Mouse (Mus musculus) ES-Bruce4 (cell line): ENCODE measurements around the gene Cplx3.

Experiments
- CTCF ChIP-seq: IDR thresholded peaks from one replicate; pipeline ENCODE4 v1.8.1; 2011; ENCODE audit warnings: low read depth, low read length
- POLR2A ChIP-seq: IDR thresholded peaks from one replicate; pipeline ENCODE4 v1.8.1; 2011; ENCODE audit warnings: low read length; ENCODE audit not compliant: insufficient read depth

DNA sequence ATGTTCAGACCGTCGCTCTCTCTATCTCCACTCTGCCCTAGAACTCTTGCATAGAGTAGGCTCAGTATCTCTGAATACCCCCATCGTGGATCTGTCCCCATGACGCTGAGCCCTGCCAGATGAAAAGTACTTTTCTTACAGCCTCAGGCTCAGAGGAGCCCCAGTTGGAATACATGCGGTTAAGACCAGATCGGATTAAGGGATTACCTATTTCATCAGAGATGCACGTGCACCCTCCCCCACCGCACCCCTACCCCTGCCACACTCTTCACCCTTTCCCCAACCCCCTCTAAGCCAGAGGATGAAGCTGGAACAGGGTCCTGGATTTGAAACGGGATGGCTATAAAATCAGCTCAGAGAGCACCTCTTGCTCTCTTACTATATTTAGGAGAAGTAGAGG is 578 bp downstream of the Cplx3 start:
- no peak for TF ChIP-seq CTCF
- no peak for TF ChIP-seq POLR2A
